Mouse (Mus musculus) intestine, postnatal 0 days (tissue): ENCODE results near the gene Cyld. TPM values are rescaled to one million over a fixed set of nuclear protein-coding genes. Genes with fewer than 3 reads are reported as not detected.

Source experiments
- ATAC-seq: fragments of 200-750 bp; cut with Nextera tagmentation; 2 replicates; pipeline ENCODE4 v1.8.0; 2017; ENCODE audit warnings: mild to moderate bottlenecking, moderate TSS enrichment, moderate library complexity
- H3K27ac ChIP-seq: fragments of 300-500 bp; sonication (generic); 2 replicates; pipeline ENCODE4 v1.5.1; 2014; ENCODE audit warnings: mild to moderate bottlenecking, low read depth, low read length, moderate library complexity
- H3K27me3 ChIP-seq: fragments of 300-500 bp; sonication (generic); replicated peaks from 2 replicates; pipeline ENCODE4 v1.6.1; 2014; ENCODE audit warnings: low read length, mixed read lengths; ENCODE audit not compliant: control insufficient read depth, insufficient read depth
- H3K36me3 ChIP-seq: fragments of 300-500 bp; sonication (generic); 2 replicates; pipeline ENCODE4 v1.6.1; 2014; ENCODE audit warnings: mild to moderate bottlenecking, moderate library complexity; ENCODE audit not compliant: control insufficient read depth, insufficient read depth
- H3K4me1 ChIP-seq: fragments of 300-500 bp; sonication (generic); replicated peaks from 2 replicates; pipeline ENCODE4 v1.6.1; 2014; ENCODE audit warnings: antibody characterized with exemption, low read length, mixed read lengths; ENCODE audit not compliant: control insufficient read depth, insufficient read depth
- H3K4me2 ChIP-seq: fragments of 300-500 bp; sonication (generic); replicated peaks from 2 replicates; pipeline ENCODE4 v1.6.1; 2014; ENCODE audit warnings: low read depth, mild to moderate bottlenecking, moderate library complexity
- H3K4me3 ChIP-seq: fragments of 300-500 bp; sonication (generic); 2 replicates; pipeline ENCODE4 v1.5.1; 2014; ENCODE audit warnings: low read depth, low read length
- H3K9ac ChIP-seq: fragments of 300-500 bp; sonication (generic); 2 replicates; pipeline ENCODE4 v1.6.1; 2014; ENCODE audit warnings: mild to moderate bottlenecking, low read depth, low read length
- H3K9me3 ChIP-seq: fragments of 300-500 bp; sonication (generic); 2 replicates; pipeline ENCODE4 v1.6.1; 2016; ENCODE audit warnings: mixed run types; ENCODE audit not compliant: control insufficient read depth
- CTCF ChIP-seq: sonication (generic); IDR thresholded peaks from 2 replicates; pipeline ENCODE4 v1.5.1; 2016; ENCODE audit warnings: low read depth, mild to moderate bottlenecking, control low read depth, antibody characterized with exemption, moderate library complexity
- WGBS: fragments of 180-500 bp; shearing (Covaris S2); extraction: QIAGEN DNeasy Blood & Tissue Kit; methylation state at CpG from one replicate; pipeline ENCODE4 v1.1.7; 2014; 5-methylcytosine and 5-hydroxymethylcytosine counted together
- polyA plus RNA-seq: library from polyadenylated mRNA; unstranded; fragments of >200 nt; fragmentation: Nextera tagmentation; extraction: Ambion mirVana; gene quantifications from 2 replicates; pipeline ENCODE4 v1.2.1, GENCODE M21; 2015

Cyld gene
- polyA plus RNA-seq, 1 experiment from 2014 or later: 9.3 TPM

DNA sequence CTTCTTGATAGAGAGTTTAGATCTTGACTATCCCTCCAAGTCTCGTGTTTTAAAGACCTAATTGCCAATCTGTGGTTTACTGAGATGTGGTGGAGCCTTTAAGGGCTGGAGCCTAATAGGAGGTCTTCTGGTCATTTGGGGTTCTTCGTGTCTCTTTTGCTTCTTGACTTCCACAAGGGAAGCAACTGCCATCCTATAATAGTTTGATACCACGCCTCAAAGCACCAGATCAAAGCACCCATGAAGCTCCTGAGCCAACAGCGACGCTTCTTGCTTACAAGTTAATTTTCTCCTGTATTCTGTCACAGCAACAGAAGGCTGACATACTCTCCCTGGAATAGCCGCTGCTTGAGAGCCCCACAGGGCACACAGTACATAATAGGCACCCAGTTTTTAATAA is 4.0 kb upstream of the Cyld start:
- H3K9me3 ChIP-seq: no peaks in the 10 kb centered on the region
- H3K9ac ChIP-seq: no peak overlapping the region
- 82% methylated on average over 6 of the region's 6 CpGs for WGBS
- H3K4me1 ChIP-seq: no peaks in the 10 kb centered on the region
- H3K36me3 ChIP-seq: no peaks in the 10 kb centered on the region
- no peak overlapping the region for H3K4me2 ChIP-seq
- H3K27me3 ChIP-seq: no peaks in the 10 kb centered on the region
- no peak for ATAC-seq
- no peak overlapping the region for H3K27ac ChIP-seq
- no peak for TF ChIP-seq CTCF
- no peak overlapping the region for H3K4me3 ChIP-seq

DNA sequence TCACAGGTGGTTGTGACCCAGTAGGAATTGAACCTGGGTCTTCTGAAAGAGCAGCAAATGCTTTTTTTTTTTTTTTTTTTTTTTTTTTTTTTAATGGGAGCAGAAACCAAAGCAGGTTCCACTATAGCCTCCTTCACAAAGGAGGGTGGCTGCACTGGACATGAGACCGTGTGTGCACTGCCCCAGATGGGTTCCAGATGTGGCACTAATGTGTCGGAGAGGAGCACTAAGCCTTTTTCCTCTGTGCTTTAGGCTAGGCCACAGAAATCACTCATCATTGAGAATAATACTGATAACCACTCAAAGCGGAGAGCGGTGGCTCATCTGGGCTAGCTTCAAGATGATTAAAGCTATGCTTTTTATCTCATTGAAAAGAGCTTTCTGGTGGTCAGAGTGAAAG is 3.5 kb upstream of the Cyld start:
- TF ChIP-seq CTCF: no peak
- WGBS: 84% methylated on average over 4 of the region's 4 CpGs
- Histone ChIP-seq H3K4me1 (no peaks in the 10 kb centered on the region), H3K36me3 (no peaks in the 10 kb centered on the region), H3K27me3 (no peaks in the 10 kb centered on the region), H3K9me3 (no peaks in the 10 kb centered on the region), H3K4me2 (no peak overlapping the region), H3K4me3 (no peak overlapping the region), H3K27ac (no peak overlapping the region), H3K9ac (no peak overlapping the region)
- no peak for ATAC-seq

DNA sequence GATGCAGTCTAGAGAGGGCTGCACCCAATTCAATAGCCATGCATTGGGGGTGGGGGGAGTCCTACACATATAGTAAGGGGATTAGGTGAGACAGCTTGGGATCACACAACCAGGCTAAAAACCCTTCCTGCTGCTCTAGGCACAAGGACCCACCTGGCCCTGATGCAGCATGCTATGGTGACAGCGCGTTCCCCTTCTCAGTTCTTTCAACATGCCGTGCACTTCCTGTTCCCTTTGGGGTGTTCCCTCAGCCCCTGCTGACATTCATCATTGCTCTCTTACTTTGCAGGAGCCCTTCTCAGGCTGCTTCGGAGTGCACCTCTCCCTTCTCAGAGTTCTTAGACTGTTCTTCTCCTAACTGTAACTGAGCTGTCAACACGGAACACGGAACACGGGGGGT is 2.5 kb upstream of the Cyld start:
- Histone ChIP-seq H3K4me1 (no peaks in the 10 kb centered on the region), H3K27ac (no peak overlapping the region), H3K36me3 (no peaks in the 10 kb centered on the region), H3K27me3 (no peaks in the 10 kb centered on the region), H3K4me3 (no peak overlapping the region), H3K9ac (no peak overlapping the region), H3K4me2 (no peak overlapping the region), H3K9me3 (no peaks in the 10 kb centered on the region)
- WGBS: 60% methylated on average over 7 of the region's 7 CpGs
- ATAC-seq: no peak
- TF ChIP-seq CTCF: no peak

DNA sequence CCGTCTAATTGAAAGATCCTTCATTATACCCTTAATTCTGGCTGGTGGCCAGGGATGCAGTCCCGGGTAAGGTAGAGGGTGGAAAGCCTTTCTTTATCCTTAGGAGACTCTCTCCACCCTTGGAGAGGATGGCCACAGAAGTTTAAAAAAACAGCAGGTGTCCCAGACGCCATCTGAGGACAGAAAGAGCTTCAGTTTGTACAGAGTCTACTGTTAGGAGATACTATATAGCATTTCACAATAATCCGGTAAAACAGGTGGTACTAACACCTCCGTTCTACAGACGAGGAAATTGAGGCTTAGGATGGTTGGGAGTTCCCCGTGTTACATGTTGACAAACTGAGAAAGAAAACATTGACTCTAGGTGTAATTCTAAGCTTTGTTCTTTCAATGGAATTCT is 600 bp upstream of the Cyld start:
- Histone ChIP-seq H3K4me2 (peak overlapping the region; percentile 62), H3K9me3 (no peaks in the 10 kb centered on the region), H3K4me3 (peak overlapping the region; percentile 68), H3K9ac (no peak overlapping the region), H3K4me1 (no peaks in the 10 kb centered on the region), H3K27ac (no peak overlapping the region), H3K36me3 (no peaks in the 10 kb centered on the region), H3K27me3 (no peaks in the 10 kb centered on the region)
- no peak for TF ChIP-seq CTCF
- peak; percentile 6; the same call in 1 of the 2 replicates for ATAC-seq
- 10% methylated on average over 7 of the region's 7 CpGs for WGBS

DNA sequence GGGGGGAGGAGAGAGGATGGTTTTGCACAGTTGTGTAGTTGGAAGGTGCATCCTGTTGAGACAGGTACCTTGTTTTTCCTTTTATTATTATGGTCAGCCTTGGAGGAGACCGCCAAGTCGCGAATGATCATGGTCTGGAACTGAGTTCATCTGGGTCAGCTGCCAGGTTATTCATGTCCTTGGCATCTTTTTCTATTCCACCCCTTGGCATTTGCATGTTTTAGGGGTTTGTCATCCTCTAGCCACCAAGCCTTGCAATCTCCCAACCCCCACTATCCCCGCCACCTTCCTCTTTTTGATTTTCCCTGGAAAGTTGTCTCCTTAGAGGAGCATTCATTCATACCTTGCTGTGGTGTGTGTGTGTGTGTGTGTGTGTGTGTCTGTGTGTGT is 809 bp downstream of the Cyld start:
- 12% methylated on average over 4 of the region's 4 CpGs for WGBS
- no peaks in the 10 kb centered on the region for H3K36me3 ChIP-seq
- TF ChIP-seq CTCF: no peak
- peak overlapping the region; percentile 68 for H3K4me3 ChIP-seq
- H3K9ac ChIP-seq: peak overlapping the region; percentile 65
- peak overlapping the region; percentile 59 for H3K4me2 ChIP-seq
- no peak for ATAC-seq
- peak overlapping the region; percentile 91 for H3K27ac ChIP-seq
- no peaks in the 10 kb centered on the region for H3K9me3 ChIP-seq
- no peaks in the 10 kb centered on the region for H3K27me3 ChIP-seq
- no peaks in the 10 kb centered on the region for H3K4me1 ChIP-seq

DNA sequence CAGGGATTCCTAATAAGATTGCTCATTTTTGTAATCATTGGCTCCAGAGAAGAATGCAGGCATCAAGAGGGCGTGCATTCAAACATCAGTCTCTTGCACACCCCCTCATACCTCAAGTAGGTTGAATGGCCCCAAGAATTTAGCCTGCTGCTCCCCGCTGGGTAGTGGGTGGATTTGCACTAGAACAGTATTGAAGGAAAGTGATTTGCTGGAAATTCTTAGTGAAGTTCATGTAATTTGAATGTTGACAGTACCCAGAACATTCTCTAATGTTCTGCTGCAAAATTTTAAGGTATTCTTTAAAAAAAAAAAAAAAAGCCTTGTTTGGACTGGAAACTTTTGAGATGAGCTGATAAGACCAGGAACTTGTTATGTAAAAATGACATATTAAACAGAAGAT is 1.2 kb downstream of the Cyld start:
- H3K9ac ChIP-seq: 0 out of 2 replicates have a peak overlapping the region, but pooled peaks have one; percentile 65
- H3K27me3 ChIP-seq: no peaks in the 10 kb centered on the region
- 44% methylated on average over 2 of the region's 2 CpGs for WGBS
- no peaks in the 10 kb centered on the region for H3K36me3 ChIP-seq
- H3K4me2 ChIP-seq: peak overlapping the region; percentile 59
- no peak for ATAC-seq
- H3K4me1 ChIP-seq: no peaks in the 10 kb centered on the region
- no peaks in the 10 kb centered on the region for H3K9me3 ChIP-seq
- TF ChIP-seq CTCF: no peak
- H3K27ac ChIP-seq: no peak overlapping the region
- H3K4me3 ChIP-seq: peak overlapping the region; percentile 68

DNA sequence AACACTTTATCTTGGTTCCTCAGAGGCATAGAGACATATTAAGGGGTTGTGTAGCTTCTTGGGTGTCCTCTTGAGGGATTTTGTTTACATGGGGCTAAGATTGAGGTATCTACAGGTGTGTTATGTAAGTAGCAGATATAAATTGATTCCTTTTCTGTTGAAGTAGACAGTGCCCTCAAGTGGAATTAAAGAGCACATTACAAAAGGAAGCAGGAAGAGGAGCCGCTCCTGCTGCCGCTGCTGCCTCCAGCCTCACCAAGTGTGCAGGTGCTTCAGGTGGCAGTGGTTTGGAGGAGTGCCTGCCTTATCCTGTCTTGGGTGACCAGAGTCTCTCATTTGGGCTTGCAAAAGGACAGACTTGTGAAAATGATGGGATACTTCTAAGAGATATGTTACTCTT is 4.8 kb downstream of the Cyld start:
- H3K27ac ChIP-seq: no peak overlapping the region
- no peaks in the 10 kb centered on the region for H3K36me3 ChIP-seq
- H3K4me2 ChIP-seq: no peak overlapping the region
- no peak for ATAC-seq
- peak; percentile 77 for TF ChIP-seq CTCF
- no peaks in the 10 kb centered on the region for H3K9me3 ChIP-seq
- 20% methylated on average over 2 of the region's 2 CpGs for WGBS
- no peaks in the 10 kb centered on the region for H3K27me3 ChIP-seq
- H3K4me1 ChIP-seq: no peaks in the 10 kb centered on the region
- no peak overlapping the region for H3K4me3 ChIP-seq
- H3K9ac ChIP-seq: no peak overlapping the region
